Mouse (Mus musculus): Measurements from ENCODE around the gene Olfr1382. TPM values are rescaled to one million over a fixed set of nuclear protein-coding genes. Genes with fewer than 3 reads are reported as not detected.

The Olfr1382 gene
- polyA plus RNA-seq (2014; fragmentation: Illumina TruSeq; extraction: RNeasy Lipid Tissue Mini Kit (QIAGEN cat#74804); ENCODE audit: insufficient read depth, low read depth, low replicate concordance): not detected

DNA sequence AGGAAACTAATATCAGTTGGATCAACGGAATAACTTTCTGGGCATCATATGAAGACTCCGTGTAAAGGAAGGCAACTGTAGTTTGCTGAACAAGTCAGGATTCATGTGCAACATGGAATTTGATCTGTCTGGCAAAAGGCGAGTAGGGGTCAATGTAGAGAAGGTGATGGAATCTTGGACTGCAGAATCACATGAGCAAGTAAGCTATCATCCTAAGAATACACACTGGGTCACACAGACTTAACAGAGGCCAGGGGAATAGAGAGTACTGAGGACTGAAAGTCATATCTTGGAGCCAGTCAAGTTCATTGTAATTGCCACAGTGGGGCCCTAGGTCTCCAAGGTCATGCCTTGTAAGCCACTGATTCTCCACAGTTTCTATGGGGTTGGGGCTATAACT, at the start of gene Olfr1382:
TSS of gene Olfr1382 (plus strand) at position 301 of the 400 bp plus-strand sequence.

DNA sequence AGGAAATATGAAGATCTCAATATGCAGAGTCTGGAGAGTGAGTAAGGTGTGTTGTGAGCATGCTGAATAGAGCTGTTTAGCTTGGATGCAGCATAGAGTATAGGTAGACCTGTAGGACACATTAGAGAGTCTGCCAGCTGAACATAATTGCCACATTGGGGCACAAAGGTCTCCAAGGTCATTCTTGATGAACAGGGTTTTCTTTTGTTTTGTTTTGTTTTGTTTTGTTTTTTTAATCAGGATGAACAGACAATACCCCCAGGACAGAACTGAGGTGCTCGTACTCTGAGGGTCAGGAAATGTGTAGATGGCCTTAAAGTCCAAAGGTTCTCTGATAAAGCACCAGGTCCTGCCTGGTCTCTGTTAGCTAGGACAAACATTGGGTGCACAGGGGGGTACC, 39.3 kb upstream of the Olfr1382 start, which contains the start of gene Olfr1385:
TSS of gene Olfr1385 (plus strand) at position 301 of the 400 bp plus-strand sequence.

GRCm38 (mm10) chr11:49519348-49519747, 8.7 kb upstream of the Olfr1382 start, which contains the start of gene Olfr1383:
Gene Olfr1383 (plus strand): TSS chr11:49519648.

DNA sequence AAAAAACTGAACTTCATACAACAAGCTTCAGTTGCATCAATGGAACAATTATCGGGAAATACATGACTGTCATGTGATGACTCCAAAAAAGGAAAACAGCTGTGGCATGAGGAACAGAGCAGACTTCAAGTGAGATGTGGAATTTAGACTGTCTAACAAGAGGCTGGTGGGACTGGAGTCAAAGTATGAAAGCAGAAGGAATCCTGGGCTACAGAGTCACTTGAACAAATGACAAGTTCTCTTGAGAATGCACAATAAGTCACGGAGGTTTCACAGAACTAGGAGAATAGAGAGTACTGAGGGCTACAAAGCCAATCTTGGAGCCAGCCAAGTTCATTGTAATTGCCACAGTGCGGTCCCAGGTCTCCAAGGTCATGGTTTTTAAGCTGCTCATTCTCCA, 15.1 kb downstream of the Olfr1382 start, which contains the start of gene Olfr1381:
TSS of gene Olfr1381 (plus strand) at position 301 of the 400 bp plus-strand sequence.

GRCm38 (mm10) chr11:49556578-49556977, 28.5 kb downstream of the Olfr1382 start, which contains the start of gene Olfr1380:
Gene Olfr1380 (plus strand): TSS chr11:49556878.

Other genes with a start within 250 kb of the Olfr1382 start
- gene Olfr1393, start 249.9 kb upstream of the Olfr1382 start, polyA plus RNA-seq (2014; fragmentation: Illumina TruSeq; extraction: RNeasy Lipid Tissue Mini Kit (QIAGEN cat#74804); ENCODE audit: insufficient read depth, low read depth, low replicate concordance): not detected
- gene Olfr1392, start 243.0 kb upstream of the Olfr1382 start, polyA plus RNA-seq (2014; fragmentation: Illumina TruSeq; extraction: RNeasy Lipid Tissue Mini Kit (QIAGEN cat#74804); ENCODE audit: insufficient read depth, low read depth, low replicate concordance): not detected
- not detected for gene Olfr10, start 223.5 kb upstream of the Olfr1382 start, polyA plus RNA-seq (2014; fragmentation: Illumina TruSeq; extraction: RNeasy Lipid Tissue Mini Kit (QIAGEN cat#74804); ENCODE audit: insufficient read depth, low read depth, low replicate concordance)
- not detected for gene Olfr1391, start 205.5 kb upstream of the Olfr1382 start, polyA plus RNA-seq (2014; fragmentation: Illumina TruSeq; extraction: RNeasy Lipid Tissue Mini Kit (QIAGEN cat#74804); ENCODE audit: insufficient read depth, low read depth, low replicate concordance)
- gene Olfr1390, start 193.1 kb upstream of the Olfr1382 start, polyA plus RNA-seq (2014; fragmentation: Illumina TruSeq; extraction: RNeasy Lipid Tissue Mini Kit (QIAGEN cat#74804); ENCODE audit: insufficient read depth, low read depth, low replicate concordance): not detected
- gene Olfr1389, start 105.2 kb upstream of the Olfr1382 start, polyA plus RNA-seq (2014; fragmentation: Illumina TruSeq; extraction: RNeasy Lipid Tissue Mini Kit (QIAGEN cat#74804); ENCODE audit: insufficient read depth, low read depth, low replicate concordance): not detected
- gene Olfr1388, start 91.6 kb upstream of the Olfr1382 start, polyA plus RNA-seq (2014; fragmentation: Illumina TruSeq; extraction: RNeasy Lipid Tissue Mini Kit (QIAGEN cat#74804); ENCODE audit: insufficient read depth, low read depth, low replicate concordance): not detected
- not detected for gene Olfr1387, start 72.9 kb upstream of the Olfr1382 start, polyA plus RNA-seq (2014; fragmentation: Illumina TruSeq; extraction: RNeasy Lipid Tissue Mini Kit (QIAGEN cat#74804); ENCODE audit: insufficient read depth, low read depth, low replicate concordance)
- not detected for gene Olfr1386, start 63.2 kb upstream of the Olfr1382 start, polyA plus RNA-seq (2014; fragmentation: Illumina TruSeq; extraction: RNeasy Lipid Tissue Mini Kit (QIAGEN cat#74804); ENCODE audit: insufficient read depth, low read depth, low replicate concordance)
- not detected for gene Olfr1385, start 39.2 kb upstream of the Olfr1382 start, polyA plus RNA-seq (2014; fragmentation: Illumina TruSeq; extraction: RNeasy Lipid Tissue Mini Kit (QIAGEN cat#74804); ENCODE audit: insufficient read depth, low read depth, low replicate concordance)
- not detected for gene Olfr1384, start 21.5 kb upstream of the Olfr1382 start, polyA plus RNA-seq (2014; fragmentation: Illumina TruSeq; extraction: RNeasy Lipid Tissue Mini Kit (QIAGEN cat#74804); ENCODE audit: insufficient read depth, low read depth, low replicate concordance)
- not detected for gene Olfr1383, start 8.6 kb upstream of the Olfr1382 start, polyA plus RNA-seq (2014; fragmentation: Illumina TruSeq; extraction: RNeasy Lipid Tissue Mini Kit (QIAGEN cat#74804); ENCODE audit: insufficient read depth, low read depth, low replicate concordance)
- gene Olfr1381, start 15.2 kb downstream of the Olfr1382 start, polyA plus RNA-seq (2014; fragmentation: Illumina TruSeq; extraction: RNeasy Lipid Tissue Mini Kit (QIAGEN cat#74804); ENCODE audit: insufficient read depth, low read depth, low replicate concordance): not detected
- gene Olfr1380, start 28.6 kb downstream of the Olfr1382 start, polyA plus RNA-seq (2014; fragmentation: Illumina TruSeq; extraction: RNeasy Lipid Tissue Mini Kit (QIAGEN cat#74804); ENCODE audit: insufficient read depth, low read depth, low replicate concordance): not detected
- 7.2 TPM for gene Flt4, start 81.0 kb downstream of the Olfr1382 start, polyA plus RNA-seq (2014; fragmentation: Illumina TruSeq; extraction: RNeasy Lipid Tissue Mini Kit (QIAGEN cat#74804); ENCODE audit: insufficient read depth, low read depth, low replicate concordance)
- 1,932 TPM for gene Scgb3a1, start 135.4 kb downstream of the Olfr1382 start, polyA plus RNA-seq (2014; fragmentation: Illumina TruSeq; extraction: RNeasy Lipid Tissue Mini Kit (QIAGEN cat#74804); ENCODE audit: insufficient read depth, low read depth, low replicate concordance)
- 18.5 TPM for gene Cnot6, start 184.5 kb downstream of the Olfr1382 start, polyA plus RNA-seq (2014; fragmentation: Illumina TruSeq; extraction: RNeasy Lipid Tissue Mini Kit (QIAGEN cat#74804); ENCODE audit: insufficient read depth, low read depth, low replicate concordance)